Mouse (Mus musculus) spleen, adult 2 months (tissue): ENCODE measurements around the gene Snai1. TPM values are rescaled to one million over a fixed set of nuclear protein-coding genes. Genes with fewer than 3 reads are reported as not detected.

ENCODE experiments used
- DNase-seq, 2 experiments: peaks; one replicate each; pipeline versions ENCODE4 v3.0.0 to v3.0.0-alpha.2; 2012 to 2021; ENCODE audit warnings: low spot score in 2 of 2, low read depth in 1 of 2
- H3K27ac ChIP-seq: fragments of 200-500 bp; 2 replicates; pipeline ENCODE4 v1.5.1; 2012; ENCODE audit warnings: low read length, inconsistent platforms; ENCODE audit not compliant: insufficient read depth
- H3K27me3 ChIP-seq: fragments of 200-500 bp; 2 replicates; pipeline ENCODE4 v1.6.1; 2012; ENCODE audit warnings: mild to moderate bottlenecking, moderate library complexity, low read length, inconsistent platforms; ENCODE audit not compliant: control insufficient read depth, insufficient read depth
- H3K36me3 ChIP-seq: fragments of 200-500 bp; 2 replicates; pipeline ENCODE4 v1.6.1; 2012; ENCODE audit warnings: mild to moderate bottlenecking, low read length, inconsistent platforms; ENCODE audit not compliant: control insufficient read depth, insufficient read depth
- H3K4me1 ChIP-seq: fragments of 200-500 bp; 2 replicates; pipeline ENCODE4 v1.6.1; 2011; ENCODE audit warnings: inconsistent platforms; ENCODE audit not compliant: control insufficient read depth, insufficient read depth, insufficient read length
- H3K4me3 ChIP-seq: fragments of 200-500 bp; 2 replicates; pipeline ENCODE4 v1.5.1; 2011; ENCODE audit warnings: mild to moderate bottlenecking, inconsistent platforms; ENCODE audit not compliant: insufficient read depth, insufficient read length; ENCODE audit errors: extremely low read depth
- CTCF ChIP-seq: fragments of 200-500 bp; IDR thresholded peaks from 2 replicates; pipeline ENCODE4 v1.5.1; 2011; ENCODE audit warnings: mild to moderate bottlenecking, inconsistent platforms; ENCODE audit not compliant: insufficient read depth, insufficient read length, insufficient replicate concordance; ENCODE audit errors: extremely low read depth
- POLR2A ChIP-seq: fragments of 200-500 bp; IDR thresholded peaks from 2 replicates; pipeline ENCODE4 v1.6.1; 2011; ENCODE audit warnings: low read depth, low read length, inconsistent platforms
- WGBS: fragments of 180-500 bp; shearing (Covaris S2); methylation state at CpG from one replicate; pipeline ENCODE4 v1.1.7; 2018; 5-methylcytosine and 5-hydroxymethylcytosine counted together
- polyA plus RNA-seq: library from polyadenylated mRNA; depleted of rRNA; stranded (reverse); fragments of >200 nt; gene quantifications from 2 replicates; pipeline ENCODE4 v1.2.3, GENCODE M21; 2012

The Snai1 gene
- polyA plus RNA-seq, 1 experiment = 21.0 TPM

DNA sequence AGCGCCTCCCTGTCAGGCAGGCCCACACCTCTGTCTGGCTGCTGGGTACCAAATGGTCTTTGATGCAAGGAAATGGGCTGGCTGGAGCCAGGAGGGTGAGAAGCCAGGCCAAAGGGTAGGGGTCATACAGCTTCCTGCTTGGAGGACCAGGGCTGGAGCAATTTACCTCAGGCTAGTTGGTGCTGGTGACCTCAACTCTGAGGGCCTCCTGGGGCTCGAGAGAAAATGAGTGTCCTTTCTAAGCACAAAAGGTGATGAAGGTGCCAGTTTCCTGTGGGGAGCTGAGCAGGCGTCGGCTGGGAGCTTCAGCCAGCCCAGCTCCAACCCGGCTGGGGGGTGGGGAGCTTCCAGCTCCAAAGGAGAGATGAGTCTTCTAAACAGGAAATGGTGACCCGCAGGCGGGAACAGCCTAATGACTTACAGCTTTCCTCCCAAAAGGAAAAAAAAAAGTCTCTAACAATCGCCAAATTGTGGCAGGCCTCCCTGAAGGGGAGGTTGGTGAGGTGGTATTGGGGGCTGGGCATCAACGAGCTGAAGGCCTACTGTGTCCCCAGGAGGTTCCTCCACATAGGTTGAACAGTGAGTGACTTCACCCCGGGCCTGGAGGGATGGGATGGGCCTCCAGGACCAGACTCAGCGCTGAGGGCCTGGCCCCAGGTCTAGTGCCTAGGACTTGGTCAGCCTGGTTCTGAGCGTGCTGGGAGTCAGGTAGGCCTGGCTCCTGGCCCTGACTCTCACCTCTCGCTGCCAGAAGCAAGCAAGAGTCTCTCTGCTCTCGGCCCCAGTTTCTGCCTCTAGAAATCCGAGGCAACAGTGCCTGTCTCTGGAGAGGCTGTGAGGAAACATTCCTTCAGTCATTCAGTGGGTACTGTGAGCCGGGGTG lies 5.4 kb downstream of the Snai1 start:
- Histone ChIP-seq H3K27me3 (no peaks in the 10 kb centered on the region), H3K4me1 (peaks cover 3% of the 10 kb centered on the region), H3K36me3 (no peaks in the 10 kb centered on the region), H3K4me3 (no peak overlapping the region), H3K27ac (peak overlapping the region; percentile 68)
- WGBS = 71% methylated on average over 16 of the region's 16 CpGs
- DNase-seq = no peak
- TF ChIP-seq CTCF (no peak), POLR2A (no peak)

DNA sequence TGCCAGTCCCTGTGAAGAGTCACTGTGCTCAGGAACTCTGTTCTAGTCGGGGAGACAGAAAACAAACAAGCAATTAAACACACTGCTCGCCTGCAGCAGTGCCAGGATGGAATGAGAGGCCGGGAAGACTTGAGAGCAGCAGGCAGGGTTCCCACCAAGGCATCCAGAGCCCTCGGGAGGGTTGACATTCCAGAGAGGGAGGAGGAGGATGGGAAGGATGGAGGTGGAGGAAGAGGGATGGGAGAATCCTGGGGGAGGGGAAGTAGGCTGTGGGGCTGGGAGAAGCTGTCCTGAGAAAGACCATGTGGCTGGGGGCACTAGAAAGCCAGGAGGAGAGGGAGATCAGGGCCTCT lies 6.0 kb downstream of the Snai1 start:
- no peaks in the 10 kb centered on the region for H3K36me3 ChIP-seq
- H3K4me3 ChIP-seq = no peak overlapping the region
- WGBS = 78% methylated on average over 4 of the region's 4 CpGs
- no peaks in the 10 kb centered on the region; the same call in 1 of the 2 replicates for H3K4me1 ChIP-seq
- H3K27me3 ChIP-seq = no peaks in the 10 kb centered on the region
- DNase-seq = no peak
- TF ChIP-seq POLR2A (no peak), CTCF (no peak)
- peak overlapping the region; percentile 68 for H3K27ac ChIP-seq

DNA sequence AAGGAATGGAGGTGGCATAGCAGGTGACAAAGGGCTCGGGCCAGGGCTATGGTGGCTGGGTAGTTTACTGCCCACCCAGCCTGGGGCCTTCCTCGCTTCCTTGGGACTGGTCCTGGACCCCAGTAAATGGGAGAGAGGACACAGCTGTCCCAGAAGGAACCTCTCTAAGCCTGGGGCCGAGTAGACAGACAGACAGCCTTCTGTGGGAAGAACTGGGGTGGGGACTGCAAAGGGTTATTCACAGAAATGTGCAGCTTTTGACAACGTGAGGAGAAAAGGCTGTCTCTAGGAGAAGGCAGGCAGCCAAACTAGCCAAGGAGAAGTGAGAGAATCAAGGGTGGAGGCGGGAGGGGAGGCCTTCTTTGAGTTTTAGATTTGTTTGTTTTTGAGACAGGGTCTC lies 6.5 kb downstream of the Snai1 start:
- DNase-seq = no peak
- WGBS = 72% methylated on average over 5 of the region's 5 CpGs
- H3K27me3 ChIP-seq = no peaks in the 10 kb centered on the region

DNA sequence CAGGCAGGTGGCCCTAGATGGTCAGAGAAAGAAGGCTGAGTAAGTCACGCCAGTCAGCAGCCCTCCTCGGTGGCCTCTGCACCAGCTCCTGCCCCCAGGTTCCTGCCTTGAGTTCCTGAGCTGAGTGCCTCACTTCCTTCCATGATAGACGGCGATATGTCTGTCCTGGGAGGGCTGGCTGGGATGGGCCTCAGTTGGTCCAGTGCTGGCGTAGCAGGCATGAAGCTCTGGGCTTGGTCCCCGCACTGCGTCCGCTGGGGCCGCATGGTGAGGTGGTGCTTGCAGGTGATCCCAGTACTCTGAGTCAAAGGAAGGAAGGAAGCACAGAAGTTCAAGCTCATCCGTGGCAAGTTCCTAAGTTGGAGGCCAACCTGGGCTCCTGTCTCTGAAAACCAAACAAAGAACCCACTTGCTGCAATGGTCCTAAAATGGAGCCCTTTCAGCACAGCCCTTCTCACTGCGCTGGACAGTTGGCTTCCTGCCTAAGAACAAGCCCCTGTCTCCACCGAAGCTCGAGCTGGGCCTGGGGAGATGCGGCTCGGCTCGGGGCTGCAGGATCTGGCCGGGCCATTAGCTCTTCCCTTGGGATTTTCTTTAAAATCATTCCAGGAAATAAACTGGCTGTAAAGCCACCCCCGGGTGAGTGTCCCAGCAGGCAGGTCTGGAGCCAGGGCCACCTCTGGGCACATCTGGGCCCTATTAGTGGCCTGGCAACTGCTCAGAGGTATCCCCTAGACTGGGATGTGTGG lies 8.6 kb downstream of the Snai1 start:
- WGBS = 85% methylated on average over 18 of the region's 18 CpGs
- no peaks in the 10 kb centered on the region for H3K27me3 ChIP-seq
- no peaks in the 10 kb centered on the region for H3K36me3 ChIP-seq
- H3K27ac ChIP-seq = no peak overlapping the region
- DNase-seq = no peak
- H3K4me3 ChIP-seq = no peak overlapping the region
- H3K4me1 ChIP-seq = peaks cover 7% of the 10 kb centered on the region; the same call in 1 of the 2 replicates
- no peak for TF ChIP-seq CTCF
- no peak for TF ChIP-seq POLR2A

More for the DNA sequence above, 6.5 kb downstream of the Snai1 start:
- Histone ChIP-seq H3K27ac (no peak overlapping the region), H3K4me1 (no peaks in the 10 kb centered on the region; the same call in 1 of the 2 replicates), H3K4me3 (no peak overlapping the region), H3K36me3 (no peaks in the 10 kb centered on the region)
- TF ChIP-seq CTCF (no peak), POLR2A (no peak)

DNA sequence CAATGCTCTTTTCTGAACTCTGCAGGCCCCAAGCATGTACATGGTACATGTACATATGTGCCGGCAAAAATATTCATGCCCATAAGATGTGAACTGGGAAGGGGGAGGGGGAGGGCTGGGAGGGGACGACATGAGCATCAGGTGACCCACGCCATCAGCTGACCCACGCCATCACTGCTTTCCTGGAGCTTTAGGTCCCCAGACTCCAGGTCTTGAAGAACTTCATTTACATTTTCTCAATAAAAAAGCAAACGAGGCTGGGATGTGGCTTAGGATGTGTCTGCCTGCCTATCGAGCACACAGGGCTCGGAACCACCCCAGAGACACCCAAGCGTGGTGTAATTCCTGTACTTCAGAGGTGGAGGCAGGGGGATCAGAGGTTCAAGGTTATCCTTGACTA lies 9.4 kb downstream of the Snai1 start:
- Histone ChIP-seq H3K27ac (no peak overlapping the region), H3K36me3 (no peaks in the 10 kb centered on the region), H3K4me1 (peaks cover 7% of the 10 kb centered on the region; the same call in 1 of the 2 replicates), H3K27me3 (no peaks in the 10 kb centered on the region), H3K4me3 (no peak overlapping the region)
- 92% methylated on average over 8 of the region's 8 CpGs for WGBS
- DNase-seq = no peak
- TF ChIP-seq POLR2A (no peak), CTCF (no peak)

DNA sequence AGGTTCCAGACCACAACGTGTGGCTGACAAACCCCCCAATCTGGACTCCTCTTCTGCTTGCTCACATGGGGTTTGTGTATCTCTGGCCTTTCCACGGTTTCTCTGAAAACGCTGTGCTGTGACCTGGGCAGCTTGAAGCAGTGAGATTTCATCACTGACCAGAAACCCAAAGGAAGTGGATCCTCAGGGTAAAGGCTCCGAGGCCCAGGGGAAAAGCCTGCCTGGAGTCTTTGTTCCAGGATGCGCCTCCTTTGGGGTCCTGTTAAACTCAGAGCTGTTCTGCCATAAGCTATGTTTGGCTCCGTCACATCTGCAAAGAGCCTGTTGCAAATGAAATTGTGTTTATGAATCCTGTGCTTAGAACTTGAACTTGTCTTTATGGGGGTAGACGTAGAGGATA lies 11.0 kb downstream of the Snai1 start:
- TF ChIP-seq POLR2A (no peak), CTCF (no peak)
- H3K4me3 ChIP-seq = no peak overlapping the region
- H3K27me3 ChIP-seq = no peaks in the 10 kb centered on the region
- H3K27ac ChIP-seq = no peak overlapping the region
- DNase-seq = no peak
- WGBS = 79% methylated on average over 7 of the region's 7 CpGs
- no peaks in the 10 kb centered on the region for H3K36me3 ChIP-seq
- H3K4me1 ChIP-seq = peaks cover 7% of the 10 kb centered on the region; the same call in 1 of the 2 replicates
